Mouse (Mus musculus): ENCODE measurements around the gene Slc4a1ap.
"Not testable (repeated sequence)": the region's sequence is repeated elsewhere in the genome, so short reads cannot be mapped to it uniquely, and the experiment has no call there.

Slc4a1ap gene

GRCm38 (mm10) chr5:31526354-31527116 lies at the start of gene Slc4a1ap:
Gene Slc4a1ap, plus strand, starts transcription at chr5:31526995.
- peak; percentile 66 for DNase-seq

GRCm38 (mm10) chr5:31480536-31480935 lies 46.3 kb upstream of the Slc4a1ap start:
- DNase-seq = no peak

GRCm38 (mm10) chr5:31485440-31485839 lies 41.4 kb upstream of the Slc4a1ap start, which contains the start of gene 4930548H24Rik:
Gene 4930548H24Rik, plus strand, starts transcription at chr5:31485740.
- DNase-seq = no peak

GRCm38 (mm10) chr5:31487889-31488288 lies 38.9 kb upstream of the Slc4a1ap start:
- DNase-seq = no peak

- no peak for DNase-seq
Measured at GRCm38 (mm10) chr5:31489116-31489769, 37.6 kb upstream of the Slc4a1ap start.

- no peak for DNase-seq
Measured at GRCm38 (mm10) chr5:31492031-31492430, 34.8 kb upstream of the Slc4a1ap start.

GRCm38 (mm10) chr5:31494513-31495297 lies 32.1 kb upstream of the Slc4a1ap start, which contains the start of gene Gpn1:
Gene Gpn1, plus strand, starts transcription at chr5:31494741.
- peak; percentile 90 for DNase-seq

GRCm38 (mm10) chr5:31504843-31505242 lies 22.0 kb upstream of the Slc4a1ap start:
- no peak for DNase-seq

- DNase-seq = no peak
Measured at GRCm38 (mm10) chr5:31512481-31512880, 14.3 kb upstream of the Slc4a1ap start.

- no peak for DNase-seq
Measured at GRCm38 (mm10) chr5:31520556-31520955, 6.2 kb upstream of the Slc4a1ap start.

- DNase-seq = no peak
Measured at GRCm38 (mm10) chr5:31527117-31527680, 404 bp downstream of the Slc4a1ap start.

GRCm38 (mm10) chr5:31527707-31528106 lies 912 bp downstream of the Slc4a1ap start, which contains the start of gene Supt7l:
Gene Supt7l, minus strand, starts transcription at chr5:31527807.
- not testable (repeated sequence) for DNase-seq

GRCm38 (mm10) chr5:31528560-31528959 lies 1.8 kb downstream of the Slc4a1ap start:
- DNase-seq = no peak

GRCm38 (mm10) chr5:31535228-31535627 lies 8.4 kb downstream of the Slc4a1ap start:
- DNase-seq = no peak

GRCm38 (mm10) chr5:31559401-31559800 lies 32.6 kb downstream of the Slc4a1ap start:
- DNase-seq = no peak

- DNase-seq = no peak
Measured at GRCm38 (mm10) chr5:31560352-31560751, 33.6 kb downstream of the Slc4a1ap start.

GRCm38 (mm10) chr5:31562036-31562666 lies 35.4 kb downstream of the Slc4a1ap start:
- peak; percentile 74 for DNase-seq

- peak; percentile 66 for DNase-seq
Measured at GRCm38 (mm10) chr5:31563496-31563895, 36.7 kb downstream of the Slc4a1ap start.

GRCm38 (mm10) chr5:31563905-31564304 lies 37.1 kb downstream of the Slc4a1ap start:
- no peak for DNase-seq

- no peak for DNase-seq
Measured at GRCm38 (mm10) chr5:31564976-31565375, 38.2 kb downstream of the Slc4a1ap start.

GRCm38 (mm10) chr5:31566026-31566425 lies 39.2 kb downstream of the Slc4a1ap start:
- DNase-seq = no peak

GRCm38 (mm10) chr5:31566457-31566856 lies 39.7 kb downstream of the Slc4a1ap start:
- no peak for DNase-seq

Measured in right cerebral cortex, postnatal 14 days (tissue).